Mouse (Mus musculus): Measurements from ENCODE around the gene Nuak2.

The Nuak2 gene

DNA sequence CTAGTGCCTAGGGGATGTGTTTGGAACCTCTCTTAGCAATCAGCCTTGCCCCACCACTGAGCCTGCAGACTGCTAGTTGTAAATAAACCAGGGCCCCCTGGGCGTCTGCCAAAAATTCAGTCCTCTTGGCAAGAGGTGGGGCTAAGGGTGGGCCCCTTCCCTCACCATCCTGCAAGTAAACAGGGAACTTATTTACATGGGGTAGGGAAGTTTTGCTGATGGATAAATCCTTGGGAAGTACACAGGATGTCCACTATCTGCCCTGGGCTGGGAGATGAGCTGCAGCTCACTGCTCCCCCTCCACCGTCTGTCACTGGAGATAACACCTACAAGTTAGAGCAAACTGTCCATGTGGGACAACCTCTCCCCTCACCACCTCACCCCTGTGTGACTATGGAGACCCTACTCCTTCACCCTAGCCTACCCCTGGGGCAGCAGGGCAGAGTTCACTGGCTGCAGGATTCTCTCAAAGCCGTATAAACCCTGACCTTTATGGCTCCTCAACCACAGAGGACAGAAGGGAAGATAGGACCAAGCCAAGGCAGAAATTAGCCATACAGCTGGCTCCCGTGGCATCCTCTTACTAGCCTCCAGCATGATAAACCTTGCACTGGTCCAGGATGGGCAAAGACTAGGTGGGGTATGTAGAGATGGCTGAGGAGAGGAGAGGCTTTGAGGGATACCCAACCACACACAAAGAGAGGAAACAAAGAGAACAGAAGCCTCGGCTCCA, 58.4 kb downstream of the Nuak2 start:
- CTCF ChIA-PET: no interaction called here

DNA sequence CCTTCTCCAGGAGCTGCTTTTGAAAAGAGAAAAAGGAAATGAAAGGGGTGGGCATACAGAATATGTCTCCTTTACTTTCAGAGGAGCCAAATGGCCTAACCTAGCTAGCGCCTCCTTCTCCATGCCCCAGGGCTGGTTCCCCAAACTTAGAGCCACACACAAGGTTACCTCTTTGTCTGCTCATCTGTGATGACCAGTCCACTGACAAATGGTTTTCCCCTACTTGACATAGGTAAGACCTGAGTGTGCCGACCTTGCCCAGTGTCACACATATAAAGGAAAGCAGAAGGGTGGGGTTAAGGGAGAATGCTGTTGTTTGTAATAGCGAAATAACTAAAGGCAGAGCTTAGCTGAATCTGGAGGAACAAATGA, 58.9 kb downstream of the Nuak2 start:
- CTCF ChIA-PET: no interaction called here

DNA sequence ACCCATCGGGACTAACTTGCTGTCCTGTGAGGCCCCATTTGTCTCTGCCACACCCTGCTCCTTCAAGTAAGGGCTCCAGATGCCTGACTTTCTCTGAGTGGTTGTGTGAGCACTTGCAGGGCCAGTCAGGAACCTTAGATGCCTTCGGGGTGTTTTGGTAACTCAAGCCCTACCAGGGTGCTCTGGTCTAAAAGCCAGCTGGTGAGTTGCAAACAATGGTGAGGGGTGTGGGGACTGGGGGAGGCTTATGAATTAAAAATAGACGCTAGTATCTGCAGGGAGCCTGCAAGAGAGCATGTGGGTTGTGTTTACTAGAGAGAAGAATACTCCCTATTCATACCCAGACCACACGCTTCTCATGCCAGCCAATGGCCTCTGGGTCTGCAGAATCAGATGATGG, 59.3 kb downstream of the Nuak2 start:
- CTCF ChIA-PET: no interaction called here

DNA sequence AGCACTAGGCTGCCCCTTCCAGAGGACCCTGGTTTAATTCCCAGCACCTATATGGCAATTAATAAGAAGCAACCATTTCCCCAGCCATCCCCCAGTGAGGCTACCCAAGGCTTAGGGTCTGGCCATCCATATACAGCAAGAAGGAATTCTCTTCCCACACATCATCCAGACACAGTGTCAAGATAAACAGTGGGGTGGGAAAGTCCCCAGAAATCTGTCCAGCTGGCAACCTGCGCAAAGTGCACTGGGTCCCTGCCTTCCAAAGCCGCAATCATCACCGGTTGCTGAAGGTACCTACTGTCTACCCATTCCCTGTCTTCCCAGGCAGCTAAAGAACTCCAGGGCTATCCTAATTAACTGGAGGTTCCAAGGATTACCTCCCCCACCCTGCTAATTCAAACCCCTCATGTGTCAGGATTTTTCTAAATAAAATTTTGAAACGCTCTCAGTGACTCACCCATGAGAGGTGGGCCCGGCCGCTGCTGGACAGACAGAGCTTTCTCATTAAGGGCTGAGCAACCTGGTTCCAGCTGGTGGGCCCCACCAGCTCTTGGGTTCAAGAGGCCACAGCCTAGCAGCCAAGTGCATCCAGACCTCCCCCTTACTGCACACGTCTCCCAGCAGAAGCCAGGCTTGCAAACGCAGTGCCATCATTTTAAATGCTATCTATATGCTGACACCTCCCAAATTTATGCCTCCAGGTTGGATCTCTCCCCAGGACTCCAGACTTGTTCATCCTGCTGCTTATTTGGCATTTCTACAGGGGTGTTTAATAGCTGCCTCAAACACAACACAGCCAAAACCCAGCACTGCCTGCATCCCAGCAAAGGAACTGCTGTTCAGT, 60.5 kb downstream of the Nuak2 start:
- CTCF ChIA-PET: interaction anchor here (0.6 kb wide), 2 partner anchors 21 to 63 kb away, joined by 3 to 4 read pairs; no protein-coding TSS in a partner anchor

DNA sequence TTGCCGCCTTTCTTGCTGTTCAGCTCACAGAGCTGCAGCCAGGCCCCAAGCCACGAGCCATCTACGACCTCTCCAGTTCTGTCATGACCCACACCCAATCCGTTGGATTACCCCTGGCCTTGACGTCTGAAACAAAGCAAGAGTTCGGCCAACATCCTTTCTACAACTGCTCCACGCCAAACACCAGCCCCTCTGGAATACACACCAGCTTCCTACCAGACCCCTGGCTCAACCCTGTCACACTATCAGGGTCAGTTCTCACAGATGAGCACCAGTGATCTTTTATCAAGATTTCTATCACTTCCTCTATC, 61.1 kb downstream of the Nuak2 start:
- CTCF ChIA-PET: interaction anchor here (0.6 kb wide), 2 partner anchors 20 to 62 kb away, joined by 3 to 4 read pairs; no protein-coding TSS in a partner anchor

DNA sequence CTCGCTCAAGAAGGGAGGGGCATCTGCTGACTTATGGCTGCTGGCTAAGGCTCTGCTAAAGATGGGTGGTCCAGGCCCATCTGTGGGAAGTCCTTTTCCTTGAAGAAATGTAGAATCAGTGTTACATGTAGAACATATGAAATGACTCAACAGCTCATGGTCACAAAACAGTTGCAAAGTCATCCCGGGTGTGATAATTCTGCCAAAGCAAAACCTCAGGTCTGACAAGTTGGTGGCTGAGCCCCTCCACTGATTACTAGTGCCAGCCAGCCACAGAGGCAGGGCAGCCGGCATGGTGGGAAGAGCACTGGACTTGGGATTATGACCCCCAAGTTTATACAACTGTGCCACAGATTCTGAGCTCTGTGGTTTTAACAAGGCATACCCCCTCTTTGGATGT, 61.9 kb downstream of the Nuak2 start:
- CTCF ChIA-PET: interaction anchor here (0.8 kb wide), 1 partner anchor 12 kb away, joined by 3 read pairs; no protein-coding TSS in a partner anchor

DNA sequence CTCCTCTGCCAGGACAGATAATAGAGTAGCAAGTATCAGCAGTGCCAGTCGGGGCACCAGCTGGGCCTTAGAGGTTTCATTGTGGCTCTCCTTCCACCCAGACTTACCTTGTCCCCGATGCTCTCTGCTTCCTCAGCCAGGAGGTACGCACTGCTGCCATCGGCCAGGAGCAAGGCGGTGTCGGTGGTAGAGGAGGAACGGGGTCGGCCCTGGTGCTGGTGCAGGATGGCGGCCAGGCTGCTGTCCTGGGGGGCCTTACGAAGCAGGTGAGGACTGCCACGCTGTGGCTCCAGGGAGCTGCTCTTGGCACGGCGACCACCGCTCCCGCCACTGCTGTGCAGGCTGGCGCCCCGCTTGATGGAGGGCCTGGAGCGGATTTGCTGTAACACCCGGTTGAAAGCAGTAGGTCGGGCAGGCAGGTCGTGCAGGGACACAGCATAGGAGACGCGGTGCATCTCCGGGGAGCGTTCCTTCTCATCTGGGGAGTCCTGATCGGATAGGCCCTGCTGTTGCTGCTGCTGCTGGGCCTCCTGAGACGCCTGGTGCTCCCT, 64.7 kb downstream of the Nuak2 start:
- CTCF ChIA-PET: no interaction called here

DNA sequence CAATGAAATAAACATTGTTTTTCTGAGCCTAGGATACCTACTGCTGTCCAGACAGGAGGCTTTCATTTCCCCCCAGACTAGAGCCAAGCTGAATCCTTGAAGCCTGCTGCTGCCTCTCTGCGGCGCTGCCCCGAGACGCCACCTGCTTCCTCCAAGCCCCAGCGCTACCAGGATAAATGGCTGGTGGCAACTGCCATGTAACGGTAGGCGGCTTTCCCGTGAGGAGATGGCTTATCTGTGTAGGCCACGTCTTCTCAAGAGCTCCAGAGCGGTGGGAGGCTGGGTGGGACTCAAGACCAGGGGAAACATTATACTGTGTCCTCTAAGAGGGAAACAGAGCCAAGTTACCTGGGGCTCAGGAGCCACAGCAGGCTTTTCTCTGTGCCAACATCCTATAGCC, 66.0 kb downstream of the Nuak2 start:
- CTCF ChIA-PET: no interaction called here

Data from spleen, embryonic (tissue).